Mouse (Mus musculus): ENCODE measurements around the gene Fam227a. TPM values are rescaled to one million over a fixed set of nuclear protein-coding genes. Genes with fewer than 3 reads are reported as not detected.

Fam227a gene
- total RNA-seq, 2 experiments from 2014 or later = 1.4 to 2.1 TPM

Small RNA genes lying within 50 kb of the gene (microRNA-seq; reads per million reads assigned to microRNA genes)
- gene Gm27903 = 0 reads per million in 2 experiments

Other genes with a start within 250 kb of the Fam227a start
- gene Csnk1e, start 203.4 kb downstream of the Fam227a start, total RNA-seq (2021) = 10 to 100 TPM; 62.3 to 67.3 TPM
- under 1 TPM; 0.10 to 0.33 TPM for gene Kcnj4, start 153.7 kb downstream of the Fam227a start, total RNA-seq (2021)
- 10 to 100 TPM; 13.0 to 13.5 TPM for gene Kdelr3, start 142.5 kb downstream of the Fam227a start, total RNA-seq (2021)
- gene Ddx17, start 112.2 kb downstream of the Fam227a start, total RNA-seq (2021) = 100 to 1,000 TPM; 156 to 161 TPM
- under 1 TPM in 1 of 2 experiments, not detected in 1; 0.73 TPM for gene Dmc1, start 53.8 kb downstream of the Fam227a start, total RNA-seq (2021)
- gene Cby1, start 243 bp upstream of the Fam227a start, total RNA-seq (2021) = 10 to 100 TPM; 24.7 to 24.9 TPM
- gene Tomm22, start 11.9 kb upstream of the Fam227a start, total RNA-seq (2021) = 100 to 1,000 TPM; 109 to 139 TPM
- 10 to 100 TPM; 28.1 to 30.9 TPM for gene Josd1, start 29.0 kb upstream of the Fam227a start, total RNA-seq (2021)
- 10 to 100 TPM; 30.3 to 33.2 TPM for gene Gtpbp1, start 31.9 kb upstream of the Fam227a start, total RNA-seq (2021)
- gene Sun2, start 83.6 kb upstream of the Fam227a start, total RNA-seq (2021) = 10 to 100 TPM; 70.6 to 73.4 TPM
- 10 to 100 TPM; 21.6 to 22.2 TPM for gene Dnal4, start 118.9 kb upstream of the Fam227a start, total RNA-seq (2021)
- 1 to 10 TPM; 2.1 to 2.6 TPM for gene Nptxr, start 145.8 kb upstream of the Fam227a start, total RNA-seq (2021)
- gene Npcd, start 175.3 kb upstream of the Fam227a start, total RNA-seq (2021) = under 1 TPM in 1 of 2 experiments, not detected in 1; 0.31 TPM
- 10 to 100 TPM; 35.4 to 36.8 TPM for gene Cbx6, start 175.7 kb upstream of the Fam227a start, total RNA-seq (2021)
- 10 to 100 TPM; 13.0 to 14.4 TPM for gene Apobec3, start 232.7 kb upstream of the Fam227a start, total RNA-seq (2021)